Mouse (Mus musculus): ENCODE measurements around the gene Gm20441.

DNA sequence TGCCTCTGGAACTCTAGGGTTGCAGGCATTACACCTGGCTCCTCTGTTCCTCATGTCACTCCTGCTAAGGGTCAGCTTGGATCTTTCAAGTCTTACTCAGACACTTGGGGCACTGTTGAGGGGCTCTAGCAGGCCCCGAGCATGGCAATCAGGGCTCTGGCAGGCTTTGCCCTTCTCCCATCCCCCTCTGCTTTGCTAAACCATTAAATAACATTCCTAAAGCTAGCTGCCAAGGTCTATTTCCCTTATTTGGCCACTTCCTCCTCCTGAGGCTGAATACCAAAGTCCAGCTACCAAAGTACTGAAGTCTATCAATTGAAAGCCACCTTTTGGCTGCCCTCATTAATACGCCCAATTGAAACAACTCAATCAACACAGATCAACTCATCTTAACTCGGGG is 14.1 kb upstream of the Gm20441 start:
- TF ChIP-seq CTCF (IDR thresholded peaks at IDR 0.05; ENCODE audit: borderline replicate concordance, control insufficient read depth, extremely low read depth, insufficient read depth, low read length, poor library complexity) (no peak), POLR2A (IDR thresholded peaks at IDR 0.05; ENCODE audit: control insufficient read depth, extremely low read depth, insufficient read depth, low read length, poor library complexity) (no peak)

Data from thymus, adult 2 months (tissue).